Mouse (Mus musculus): ENCODE measurements at regions not wholly inside any gene's neighbourhood (a gene's known extent, or its start where the extent isn't known, plus 50 kb on each side); places are given as distances from the start of the nearest gene placed in this dataset.

DNA sequence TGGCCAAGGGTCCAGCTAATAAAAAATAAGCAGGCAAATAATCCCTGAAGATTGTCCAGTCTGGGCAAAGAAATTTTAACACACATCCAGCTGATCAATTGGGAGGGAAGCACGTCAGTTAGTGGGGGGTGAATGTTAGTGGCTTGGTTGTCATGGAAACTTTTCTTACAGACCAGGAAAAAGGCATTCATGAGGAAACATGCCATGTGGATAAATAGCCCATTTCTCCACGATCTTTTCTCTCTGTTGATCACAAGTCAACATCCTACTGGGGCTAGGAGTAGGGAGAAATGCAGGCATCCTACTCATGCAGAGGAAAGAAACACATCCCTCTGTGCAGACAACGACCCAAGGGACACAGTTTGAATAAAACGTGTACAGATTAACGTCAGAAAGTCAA lies 243.8 kb upstream of the Got2 start:
- Histone ChIP-seq H3K4me3 (ENCODE audit: low read depth, low read length) (no peak overlapping the region), H3K4me1 (ENCODE audit: insufficient read depth, low read depth, low read length) (no peaks in the 10 kb centered on the region), H3K27me3 (ENCODE audit: insufficient read depth, low read length) (no peaks in the 10 kb centered on the region), H3K36me3 (replicated peaks) (no peaks in the 10 kb centered on the region), H3K9me3 (replicated peaks) (peaks cover 10% of the 10 kb centered on the region)
- DNase-seq (ENCODE audit: low spot score) (no peak), ATAC-seq (ENCODE audit: extremely low read depth, insufficient number of reproducible peaks, low FRiP score, poor library complexity, severe bottlenecking) (no peak)
- no peak for TF ChIP-seq POLR2AphosphoS5 (IDR thresholded peaks at IDR 0.05; ENCODE audit: insufficient replicate concordance, low read depth, low read length)
- no peak for TF ChIP-seq GATA1 (IDR thresholded peaks at IDR 0.05; ENCODE audit: borderline replicate concordance, low read length)
- TF ChIP-seq TAL1 (conservative IDR thresholded peaks at IDR 0.05; ENCODE audit: low read depth, low read length) = no peak
- TF ChIP-seq CTCF (IDR thresholded peaks at IDR 0.05; ENCODE audit: low read depth, low read length) = no peak
- no peak for TF ChIP-seq GATA2 (IDR thresholded peaks at IDR 0.05; ENCODE audit: borderline replicate concordance, low read depth, low read length)

DNA sequence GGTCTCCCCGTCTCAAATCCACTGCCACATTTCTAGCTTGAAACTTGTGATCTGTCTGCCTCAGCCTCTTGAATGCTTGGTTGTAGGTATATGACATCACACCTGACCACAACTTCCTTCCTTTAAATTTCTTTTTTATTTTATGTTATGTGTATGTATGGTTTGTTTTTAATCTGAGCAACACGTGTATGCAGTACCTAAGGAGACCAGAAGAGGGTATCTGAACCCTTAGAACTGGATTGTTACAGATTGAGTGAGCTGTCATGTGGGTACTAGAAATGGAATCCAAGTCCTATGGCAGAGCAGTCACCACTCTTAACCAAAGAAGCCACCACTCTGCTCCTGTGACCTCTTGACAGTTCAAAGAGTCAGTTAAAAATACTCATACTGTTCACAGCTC lies 240.0 kb upstream of the Got2 start:
- H3K4me1 ChIP-seq (ENCODE audit: insufficient read depth, low read depth, low read length) = no peaks in the 10 kb centered on the region
- no peaks in the 10 kb centered on the region for H3K36me3 ChIP-seq (replicated peaks)
- TF ChIP-seq TAL1 (conservative IDR thresholded peaks at IDR 0.05; ENCODE audit: low read depth, low read length) (no peak), GATA2 (IDR thresholded peaks at IDR 0.05; ENCODE audit: borderline replicate concordance, low read depth, low read length) (no peak), CTCF (IDR thresholded peaks at IDR 0.05; ENCODE audit: low read depth, low read length) (no peak), GATA1 (IDR thresholded peaks at IDR 0.05; ENCODE audit: borderline replicate concordance, low read length) (no peak), POLR2AphosphoS5 (IDR thresholded peaks at IDR 0.05; ENCODE audit: insufficient replicate concordance, low read depth, low read length) (no peak)
- no peaks in the 10 kb centered on the region for H3K27me3 ChIP-seq (ENCODE audit: insufficient read depth, low read length)
- ATAC-seq (ENCODE audit: extremely low read depth, insufficient number of reproducible peaks, low FRiP score, poor library complexity, severe bottlenecking) (no peak), DNase-seq (ENCODE audit: low spot score) (no peak)
- H3K9me3 ChIP-seq (replicated peaks) = peaks cover 13% of the 10 kb centered on the region
- no peak overlapping the region for H3K4me3 ChIP-seq (ENCODE audit: low read depth, low read length)

DNA sequence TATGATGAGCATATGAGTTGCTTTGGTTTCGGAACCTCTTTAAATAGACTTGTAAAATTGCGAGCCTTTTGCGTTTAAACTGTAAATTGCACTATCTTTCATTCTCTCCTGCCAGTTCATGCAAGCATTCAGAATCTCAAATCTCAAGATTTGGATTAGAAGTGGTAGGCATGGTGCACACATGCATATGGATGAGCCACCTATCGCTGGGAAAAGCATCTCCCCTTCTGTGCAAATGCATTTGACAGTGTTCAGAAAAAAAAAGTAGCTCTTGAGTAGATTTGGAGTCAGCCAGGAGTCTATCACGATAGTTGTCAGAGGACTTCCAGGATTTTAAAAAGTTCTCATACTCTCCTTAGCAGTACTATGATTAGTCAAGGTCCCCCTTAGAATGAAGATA lies 212.5 kb upstream of the Got2 start:
- TF ChIP-seq GATA2 (IDR thresholded peaks at IDR 0.05; ENCODE audit: borderline replicate concordance, low read depth, low read length) (no peak), GATA1 (IDR thresholded peaks at IDR 0.05; ENCODE audit: borderline replicate concordance, low read length) (no peak), TAL1 (conservative IDR thresholded peaks at IDR 0.05; ENCODE audit: low read depth, low read length) (no peak), POLR2AphosphoS5 (IDR thresholded peaks at IDR 0.05; ENCODE audit: insufficient replicate concordance, low read depth, low read length) (no peak), CTCF (IDR thresholded peaks at IDR 0.05; ENCODE audit: low read depth, low read length) (no peak)
- DNase-seq (ENCODE audit: low spot score) (no peak), ATAC-seq (ENCODE audit: extremely low read depth, insufficient number of reproducible peaks, low FRiP score, poor library complexity, severe bottlenecking) (no peak)
- Histone ChIP-seq H3K36me3 (replicated peaks) (no peaks in the 10 kb centered on the region), H3K27me3 (ENCODE audit: insufficient read depth, low read length) (no peaks in the 10 kb centered on the region), H3K9me3 (replicated peaks) (0 out of 2 replicates have a peak, but pooled peaks cover 4% of the 10 kb centered on the region), H3K4me1 (ENCODE audit: insufficient read depth, low read depth, low read length) (no peaks in the 10 kb centered on the region), H3K4me3 (ENCODE audit: low read depth, low read length) (no peak overlapping the region)

DNA sequence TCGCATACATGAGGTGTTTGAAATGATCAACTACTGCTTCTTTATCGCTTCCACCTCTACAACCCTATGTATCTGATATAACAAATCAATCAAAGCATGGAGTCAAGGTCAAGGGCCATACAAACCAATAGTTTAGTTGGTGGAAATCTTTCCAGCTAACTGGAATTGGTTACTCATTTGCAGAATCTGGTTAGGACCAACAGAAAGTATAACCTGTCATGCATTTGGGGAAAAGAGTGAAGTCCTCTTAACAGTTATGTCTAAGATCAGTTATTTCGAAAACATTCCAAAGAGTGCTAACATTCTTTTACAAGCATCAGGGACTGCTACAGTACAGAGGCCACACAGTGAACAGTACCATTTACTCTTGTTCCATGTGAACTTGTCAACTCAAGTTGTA lies 204.6 kb upstream of the Got2 start:
- no peaks in the 10 kb centered on the region for H3K36me3 ChIP-seq (replicated peaks)
- no peaks in the 10 kb centered on the region; the same call in 1 of the 2 replicates for H3K9me3 ChIP-seq (replicated peaks)
- no peak for ATAC-seq (ENCODE audit: extremely low read depth, insufficient number of reproducible peaks, low FRiP score, poor library complexity, severe bottlenecking)
- TF ChIP-seq GATA2 (IDR thresholded peaks at IDR 0.05; ENCODE audit: borderline replicate concordance, low read depth, low read length) (no peak), CTCF (IDR thresholded peaks at IDR 0.05; ENCODE audit: low read depth, low read length) (no peak), GATA1 (IDR thresholded peaks at IDR 0.05; ENCODE audit: borderline replicate concordance, low read length) (no peak), TAL1 (conservative IDR thresholded peaks at IDR 0.05; ENCODE audit: low read depth, low read length) (no peak), POLR2AphosphoS5 (IDR thresholded peaks at IDR 0.05; ENCODE audit: insufficient replicate concordance, low read depth, low read length) (no peak)
- H3K4me1 ChIP-seq (ENCODE audit: insufficient read depth, low read depth, low read length) = no peaks in the 10 kb centered on the region
- no peak overlapping the region for H3K4me3 ChIP-seq (ENCODE audit: low read depth, low read length)
- no peaks in the 10 kb centered on the region for H3K27me3 ChIP-seq (ENCODE audit: insufficient read depth, low read length)
- no peak for DNase-seq (ENCODE audit: low spot score)

DNA sequence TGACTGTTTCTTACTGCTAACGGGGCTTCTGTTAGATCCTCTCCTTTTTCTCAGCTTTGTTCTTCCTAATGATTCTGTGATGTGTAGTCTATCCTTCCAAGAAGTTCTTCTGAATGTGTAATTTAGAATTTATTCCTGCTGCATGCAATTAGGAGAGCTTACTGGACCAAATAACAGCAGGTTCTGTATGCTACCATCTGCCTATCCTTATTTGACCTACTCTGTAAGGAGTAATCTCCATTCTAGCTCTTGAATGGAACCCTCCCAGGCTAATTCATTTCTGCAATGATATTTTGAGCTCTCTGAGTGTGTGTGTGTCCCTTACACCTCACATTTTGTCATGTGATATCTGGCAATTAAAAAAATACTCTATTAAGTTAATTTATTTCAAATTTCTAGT lies 201.9 kb upstream of the Got2 start:
- TF ChIP-seq GATA1 (IDR thresholded peaks at IDR 0.05; ENCODE audit: borderline replicate concordance, low read length) (no peak), TAL1 (conservative IDR thresholded peaks at IDR 0.05; ENCODE audit: low read depth, low read length) (no peak), POLR2AphosphoS5 (IDR thresholded peaks at IDR 0.05; ENCODE audit: insufficient replicate concordance, low read depth, low read length) (no peak), GATA2 (IDR thresholded peaks at IDR 0.05; ENCODE audit: borderline replicate concordance, low read depth, low read length) (no peak), CTCF (IDR thresholded peaks at IDR 0.05; ENCODE audit: low read depth, low read length) (no peak)

DNA sequence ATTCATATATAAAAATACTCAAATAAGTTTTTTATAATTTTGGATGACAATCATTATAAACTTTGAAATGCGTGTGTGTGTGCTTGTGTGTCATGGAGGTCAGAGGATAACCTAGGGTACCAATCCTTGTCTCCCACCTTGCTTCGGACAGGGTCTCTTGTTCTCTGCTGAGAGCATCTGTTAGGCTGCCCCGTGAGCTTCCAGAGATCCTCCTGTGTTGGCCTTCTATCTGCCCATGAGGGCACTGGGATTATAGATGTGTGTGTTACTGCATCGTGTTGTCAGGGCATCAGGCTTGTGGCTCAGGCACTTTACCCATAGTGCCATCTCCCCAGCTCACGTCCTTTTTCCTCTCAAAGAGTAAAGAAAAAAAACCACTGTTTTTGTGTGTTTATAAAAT lies 180.0 kb upstream of the Got2 start:
- no peaks in the 10 kb centered on the region for H3K27me3 ChIP-seq (ENCODE audit: insufficient read depth, low read length)
- TF ChIP-seq GATA2 (IDR thresholded peaks at IDR 0.05; ENCODE audit: borderline replicate concordance, low read depth, low read length) (no peak), TAL1 (conservative IDR thresholded peaks at IDR 0.05; ENCODE audit: low read depth, low read length) (no peak), GATA1 (IDR thresholded peaks at IDR 0.05; ENCODE audit: borderline replicate concordance, low read length) (no peak), POLR2AphosphoS5 (IDR thresholded peaks at IDR 0.05; ENCODE audit: insufficient replicate concordance, low read depth, low read length) (no peak), CTCF (IDR thresholded peaks at IDR 0.05; ENCODE audit: low read depth, low read length) (no peak)
- no peak overlapping the region for H3K4me3 ChIP-seq (ENCODE audit: low read depth, low read length)
- H3K4me1 ChIP-seq (ENCODE audit: insufficient read depth, low read depth, low read length) = no peaks in the 10 kb centered on the region
- H3K36me3 ChIP-seq (replicated peaks) = no peaks in the 10 kb centered on the region
- no peaks in the 10 kb centered on the region for H3K9me3 ChIP-seq (replicated peaks)
- DNase-seq (ENCODE audit: low spot score) (no peak), ATAC-seq (ENCODE audit: extremely low read depth, insufficient number of reproducible peaks, low FRiP score, poor library complexity, severe bottlenecking) (no peak)

More for the DNA sequence above, 201.9 kb upstream of the Got2 start:
- Histone ChIP-seq H3K4me3 (ENCODE audit: low read depth, low read length) (no peak overlapping the region), H3K36me3 (replicated peaks) (no peaks in the 10 kb centered on the region), H3K9me3 (replicated peaks) (no peaks in the 10 kb centered on the region; the same call in 1 of the 2 replicates), H3K4me1 (ENCODE audit: insufficient read depth, low read depth, low read length) (no peaks in the 10 kb centered on the region), H3K27me3 (ENCODE audit: insufficient read depth, low read length) (no peaks in the 10 kb centered on the region)
- ATAC-seq (ENCODE audit: extremely low read depth, insufficient number of reproducible peaks, low FRiP score, poor library complexity, severe bottlenecking) (no peak), DNase-seq (ENCODE audit: low spot score) (no peak)
